Mouse (Mus musculus) heart, adult 8-10 months (tissue): Measurements from ENCODE around the gene Gjb6. TPM values are rescaled to one million over a fixed set of nuclear protein-coding genes. Genes with fewer than 3 reads are reported as not detected.

Experiments used
- DNase-seq: peaks from one replicate; pipeline ENCODE4 v3.0.0; 2022; ENCODE audit warnings: low spot score
- total RNA-seq, 4 experiments: library from RNA; stranded (reverse); gene quantifications; 2 replicates each; pipeline ENCODE4 v1.2.4; 2022

Gene Gjb6
- not detected for total RNA-seq

- no peak for DNase-seq
These were observed at the start of gene Gjb6 for GRCm38 (mm10) chr14:57133161-57133661. TSS of gene Gjb6 (minus strand) at chr14:57133611.

- no peak for DNase-seq
These were observed 32.1 kb upstream of the Gjb6 start for GRCm38 (mm10) chr14:57165493-57165892.

DNA sequence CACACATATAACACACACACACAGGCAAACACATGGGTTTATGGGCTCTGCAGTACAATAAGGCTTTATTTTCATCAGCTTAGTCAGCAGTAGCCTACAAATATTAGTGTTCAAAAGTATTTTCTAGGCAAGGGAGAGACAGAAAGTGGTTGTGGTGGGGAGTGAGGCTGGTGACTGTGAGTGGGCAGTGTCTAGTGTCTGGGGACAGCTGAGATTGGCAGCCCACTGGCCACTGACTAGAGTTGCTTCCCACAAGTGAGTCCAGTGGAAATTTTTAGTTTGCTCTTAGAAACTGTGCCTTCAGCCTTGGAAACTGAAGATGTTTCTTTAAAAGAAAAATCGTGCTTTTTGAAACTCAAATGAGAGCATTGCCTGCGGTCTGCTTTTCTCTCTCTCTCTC is 28.4 kb upstream of the Gjb6 start:
- DNase-seq: no peak

GRCm38 (mm10) chr14:57161201-57161600 is 27.8 kb upstream of the Gjb6 start:
- peak; percentile 28 for DNase-seq

DNA sequence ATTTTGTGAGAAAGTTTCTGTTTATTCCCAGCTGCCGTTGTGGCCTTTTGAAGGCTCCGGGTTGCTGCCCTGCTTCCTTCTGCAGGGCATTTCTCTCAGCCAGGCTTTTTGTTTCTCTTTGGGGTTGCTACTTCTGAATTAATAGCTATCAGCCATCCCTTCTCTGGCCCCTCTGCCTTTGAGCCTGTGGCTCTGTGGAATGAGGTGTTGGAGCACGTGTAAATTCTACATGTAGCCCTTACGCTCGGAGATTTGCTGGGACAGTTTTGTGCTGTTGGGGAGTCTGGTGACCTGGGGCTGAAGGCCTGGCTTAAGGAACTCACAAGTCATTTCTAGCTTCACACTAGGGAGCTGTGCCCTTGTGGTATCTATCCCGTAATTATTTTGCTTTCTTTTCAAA is 21.5 kb upstream of the Gjb6 start:
- no peak for DNase-seq

- DNase-seq: no peak
These were observed 12.3 kb upstream of the Gjb6 start for GRCm38 (mm10) chr14:57145741-57146140.

DNA sequence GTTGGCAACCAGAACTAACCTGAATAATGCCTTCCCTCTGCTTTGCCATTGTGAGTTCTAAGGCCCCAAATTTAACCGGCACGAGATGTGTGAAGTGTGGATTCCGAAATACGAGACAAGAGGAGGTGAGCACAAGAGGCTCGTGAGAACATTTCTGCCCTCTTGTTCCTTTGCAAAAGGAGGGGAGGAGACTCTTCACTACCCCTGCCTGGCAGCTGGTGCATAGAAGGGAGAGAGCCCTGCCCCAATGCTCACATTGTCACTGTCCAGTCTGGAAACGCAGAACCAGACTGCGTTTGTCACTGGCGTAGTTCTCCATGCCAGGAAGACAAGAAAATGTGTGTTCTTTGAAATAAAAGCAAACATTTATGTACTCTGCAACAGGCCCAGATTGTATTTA is 1.9 kb upstream of the Gjb6 start:
- no peak for DNase-seq

DNA sequence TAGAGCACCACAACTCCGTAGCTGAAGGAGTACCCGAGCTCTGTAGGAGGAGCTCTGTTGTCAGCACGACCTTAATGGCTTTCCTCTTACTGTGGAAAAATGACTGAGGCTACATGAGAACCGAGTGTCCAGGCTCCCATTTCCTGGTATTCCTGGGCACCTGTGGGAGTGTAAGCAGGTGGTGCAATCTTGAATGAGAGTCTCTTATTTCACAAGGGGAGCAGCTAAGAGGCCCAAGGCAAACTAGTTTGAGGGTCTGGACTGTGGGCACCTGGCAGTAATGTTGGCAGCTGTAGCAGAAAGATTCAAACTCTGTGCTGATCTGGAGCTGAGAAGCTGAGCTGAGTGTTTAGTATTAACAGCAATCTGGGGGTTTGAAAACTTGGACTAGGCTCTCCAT is 6.0 kb downstream of the Gjb6 start:
- DNase-seq: no peak

GRCm38 (mm10) chr14:57122295-57122694 is 11.1 kb downstream of the Gjb6 start:
- DNase-seq: no peak

DNA sequence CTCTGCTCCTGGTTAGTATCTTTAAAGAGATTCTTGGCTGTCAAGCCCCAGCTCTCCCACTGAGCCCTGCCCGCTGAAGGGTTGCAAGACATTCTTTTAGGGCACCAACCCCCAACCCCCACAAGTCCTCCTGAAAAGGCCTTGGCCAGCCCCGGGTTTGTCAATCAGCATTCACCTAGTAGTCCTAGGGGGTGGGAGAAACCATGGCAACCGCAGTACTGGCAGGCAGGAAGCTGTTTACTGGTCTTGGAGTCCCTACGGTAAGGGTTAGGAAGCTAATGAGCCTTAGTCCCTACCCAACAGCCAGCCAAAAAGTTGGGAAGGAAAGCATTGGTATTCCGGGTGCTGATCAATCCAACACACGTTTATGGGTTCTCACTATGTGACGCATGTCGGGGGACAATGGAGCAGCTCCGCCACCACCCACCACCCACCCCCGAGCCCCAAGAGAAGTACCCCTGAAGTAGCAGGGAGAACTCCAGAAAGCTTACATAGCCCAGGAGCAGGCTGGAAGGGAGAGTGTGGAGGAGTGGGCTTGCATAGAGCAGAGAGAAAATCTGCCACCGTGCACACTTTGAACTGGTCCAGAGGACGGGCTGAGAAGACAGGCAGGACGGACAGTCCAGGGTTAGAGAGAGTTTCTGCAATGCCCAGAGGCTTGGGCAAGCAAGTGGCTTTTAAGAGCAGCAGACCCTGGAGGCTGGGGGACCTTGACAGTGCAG is 17.4 kb downstream of the Gjb6 start, which contains the start of gene Gm4491:
Gm4491 (minus strand) TSS at position 61 of the 722 bp plus-strand sequence.
- no peak for DNase-seq

GRCm38 (mm10) chr14:57109194-57109593 is 24.2 kb downstream of the Gjb6 start:
- peak; percentile 22 for DNase-seq

- no peak for DNase-seq
These were observed 25.5 kb downstream of the Gjb6 start for GRCm38 (mm10) chr14:57107916-57108315.

GRCm38 (mm10) chr14:57107091-57107490 is 26.3 kb downstream of the Gjb6 start:
- DNase-seq: no peak

- DNase-seq: no peak
These were observed 27.7 kb downstream of the Gjb6 start for GRCm38 (mm10) chr14:57105721-57106120.

DNA sequence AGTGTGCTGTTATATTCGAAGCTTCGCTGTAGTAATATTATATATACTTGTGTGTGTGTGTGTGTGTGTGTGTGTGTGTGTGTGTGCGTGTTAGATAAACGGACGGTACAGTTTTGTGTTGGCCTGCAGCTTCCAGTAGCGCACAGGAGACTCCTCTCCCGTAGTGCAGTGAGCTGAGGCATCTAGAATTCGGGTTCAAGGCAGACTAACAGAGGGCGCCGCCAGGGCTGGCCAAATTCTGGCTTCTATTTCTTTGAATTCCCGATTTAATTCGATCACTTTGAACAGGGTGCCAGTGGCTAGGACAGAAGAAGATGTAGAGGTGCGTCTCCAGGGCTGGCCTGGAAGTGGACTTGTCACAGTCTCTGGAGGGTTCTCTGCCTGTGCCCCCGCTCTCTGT is 28.3 kb downstream of the Gjb6 start:
- no peak for DNase-seq

DNA sequence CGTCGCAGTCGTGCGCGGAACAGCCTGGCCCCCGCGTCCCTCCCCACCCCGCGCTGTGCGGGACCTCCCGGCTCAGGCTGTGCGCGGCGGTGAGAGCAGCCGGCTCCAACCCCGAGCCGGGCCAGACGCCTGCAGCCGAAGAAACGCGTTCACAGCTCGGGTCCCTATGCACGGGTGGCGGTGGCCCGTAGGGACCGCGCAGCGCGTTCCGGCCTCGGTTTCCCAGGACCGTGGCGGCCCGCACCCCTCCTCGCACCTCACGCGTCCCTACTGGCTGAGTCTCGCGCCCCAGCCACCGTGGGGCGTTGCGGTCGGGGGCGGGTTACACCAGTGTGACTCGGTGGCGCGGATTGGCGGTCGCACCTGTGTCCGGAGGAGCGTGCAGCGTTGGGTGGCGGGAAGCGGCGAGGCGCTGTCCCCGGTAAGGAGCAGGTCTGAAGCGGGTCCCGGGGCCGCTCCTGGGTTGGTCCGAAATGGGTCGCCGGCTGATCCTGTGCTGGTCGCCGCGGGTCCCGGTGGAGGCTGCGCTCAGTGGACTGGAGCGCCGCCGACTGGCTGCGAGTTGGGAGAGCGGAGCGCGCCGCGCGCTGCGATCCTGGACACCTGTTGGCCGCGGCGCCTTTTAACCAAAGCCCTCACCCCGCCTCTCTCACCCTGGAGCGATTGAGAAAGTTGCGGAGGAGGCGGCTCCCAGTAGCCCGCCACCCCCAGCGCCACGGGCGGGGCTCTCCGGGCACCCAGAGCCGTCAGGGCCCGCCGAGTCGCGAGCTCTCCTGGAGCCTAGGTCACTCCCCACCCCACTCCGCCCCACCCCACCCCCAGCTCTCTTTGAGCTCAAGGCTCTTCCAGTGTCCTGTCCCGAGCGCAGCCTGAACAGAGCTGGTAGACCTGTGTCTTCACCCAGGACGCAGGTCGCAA is 29.0 kb downstream of the Gjb6 start, which contains the start of gene Gjb2:
Gjb2 (minus strand) TSS at position 597 of the 918 bp plus-strand sequence.
- DNase-seq: no peak

GRCm38 (mm10) chr14:57103711-57104105 is 29.7 kb downstream of the Gjb6 start:
- DNase-seq: no peak

DNA sequence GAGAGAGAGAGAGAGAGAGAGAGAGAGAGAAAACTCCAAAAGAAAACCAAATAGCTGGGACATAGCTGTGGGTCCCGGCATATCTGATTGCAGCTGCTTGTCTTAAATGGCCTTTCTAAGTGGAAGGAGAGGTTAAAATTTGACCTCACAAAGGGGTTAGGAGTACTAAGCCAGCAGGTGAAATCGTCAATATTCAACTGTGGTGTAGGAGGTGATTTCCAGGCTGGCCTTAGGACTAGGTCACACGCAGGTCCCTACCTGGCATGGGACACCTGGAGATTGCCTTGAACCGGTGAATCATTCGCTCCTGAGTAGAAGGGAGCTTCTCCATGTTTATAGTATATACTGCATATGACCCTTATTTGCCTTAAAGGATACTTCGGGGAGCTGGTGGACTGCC is 30.3 kb downstream of the Gjb6 start:
- DNase-seq: no peak

- DNase-seq: no peak
These were observed 31.8 kb downstream of the Gjb6 start for GRCm38 (mm10) chr14:57101623-57102022.

GRCm38 (mm10) chr14:57095855-57096254 is 37.6 kb downstream of the Gjb6 start:
- DNase-seq: no peak

- DNase-seq: no peak
These were observed 40.4 kb downstream of the Gjb6 start for GRCm38 (mm10) chr14:57093029-57093428.

DNA sequence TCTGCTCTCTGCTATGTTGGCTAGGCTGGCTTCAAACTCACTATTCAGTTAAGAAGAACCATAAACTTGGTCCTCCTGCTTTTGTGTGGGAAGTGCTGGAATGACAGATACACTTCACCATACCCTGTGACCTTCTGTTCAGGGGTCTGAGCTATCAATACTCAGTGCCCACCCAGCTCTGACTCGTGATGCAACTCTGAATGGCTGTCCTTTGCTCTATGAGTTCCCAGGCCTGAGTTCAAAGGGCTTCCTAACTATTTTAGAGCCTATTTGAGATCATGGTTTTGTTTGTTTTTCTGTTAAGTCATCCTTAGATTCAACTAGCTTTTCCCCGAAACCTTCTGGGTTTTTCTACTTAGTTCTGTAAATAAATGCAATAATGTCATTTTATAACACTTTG is 43.4 kb downstream of the Gjb6 start:
- DNase-seq: no peak

- DNase-seq: no peak
These were observed 44.3 kb downstream of the Gjb6 start for GRCm38 (mm10) chr14:57089107-57089506.
